Mouse (Mus musculus) myocyte (in vitro differentiated cells): ENCODE results near the gene Drc1. TPM values are rescaled to one million over a fixed set of nuclear protein-coding genes. Genes with fewer than 3 reads are reported as not detected.

Source experiments
- H3K27me3 ChIP-seq: one replicate; pipeline ENCODE4 v1.6.1; 2011; ENCODE audit not compliant: control insufficient read depth, insufficient read depth, insufficient read length
- H3K36me3 ChIP-seq: one replicate; pipeline ENCODE4 v1.6.1; 2011; ENCODE audit not compliant: control insufficient read depth, insufficient read depth
- H3K4me2 ChIP-seq: one replicate; pipeline ENCODE4 v1.6.1; 2011; ENCODE audit warnings: low read depth, control low read depth
- H3K4me3 ChIP-seq: one replicate; pipeline ENCODE4 v1.5.1; 2011; ENCODE audit warnings: mild to moderate bottlenecking, control low read depth, moderate library complexity
- H3K79me2 ChIP-seq: one replicate; pipeline ENCODE4 v1.6.1; 2011; ENCODE audit not compliant: control insufficient read depth, insufficient read depth
- H3ac ChIP-seq: one replicate; pipeline ENCODE4 v1.6.1; 2011; ENCODE audit not compliant: control insufficient read depth, insufficient read length
- CEBPB ChIP-seq: IDR thresholded peaks from 2 replicates; pipeline ENCODE4 v1.6.1; 2011; ENCODE audit warnings: mild to moderate bottlenecking, moderate library complexity; ENCODE audit not compliant: poor library complexity, insufficient read depth, severe bottlenecking
- E2F4 ChIP-seq: IDR thresholded peaks from one replicate; pipeline ENCODE4 v1.6.1; 2011; ENCODE audit warnings: mild to moderate bottlenecking, control low read depth, moderate library complexity; ENCODE audit not compliant: insufficient read depth
- MAX ChIP-seq: IDR thresholded peaks from one replicate; pipeline ENCODE4 v1.6.1; 2011; ENCODE audit warnings: low read depth, mild to moderate bottlenecking, control low read depth
- MYOD1 ChIP-seq, 3 experiments: IDR thresholded peaks; one replicate each; pipeline ENCODE4 v1.6.1; 2011; ENCODE audit warnings: control low read depth in 2 of 3, low read depth in 2 of 3, mild to moderate bottlenecking in 2 of 3, moderate library complexity in 1 of 3; ENCODE audit not compliant: insufficient read length in 2 of 3, control insufficient read depth in 1 of 3
- MYOG ChIP-seq, 3 experiments: IDR thresholded peaks; one replicate each; pipeline ENCODE4 v1.6.1; 2011; ENCODE audit warnings: control low read depth in 2 of 3, low read depth in 2 of 3, mild to moderate bottlenecking in 2 of 3; ENCODE audit not compliant: insufficient read length in 2 of 3, control insufficient read depth in 1 of 3, insufficient read depth in 1 of 3
- POLR2A ChIP-seq: IDR thresholded peaks from one replicate; pipeline ENCODE4 v1.6.1; 2011; ENCODE audit warnings: low read depth, mild to moderate bottlenecking, control low read depth, moderate library complexity; ENCODE audit not compliant: insufficient read length
- POLR2AphosphoS2 ChIP-seq: IDR thresholded peaks from one replicate; pipeline ENCODE4 v1.6.1; 2011; ENCODE audit warnings: low read depth, control low read depth; ENCODE audit not compliant: insufficient read length
- REST ChIP-seq: IDR thresholded peaks from one replicate; pipeline ENCODE4 v1.6.1; 2011; ENCODE audit warnings: mild to moderate bottlenecking, control low read depth, moderate library complexity; ENCODE audit not compliant: insufficient read depth, insufficient read length
- SRF ChIP-seq: IDR thresholded peaks from one replicate; pipeline ENCODE4 v1.6.1; 2011; ENCODE audit warnings: low read depth; ENCODE audit not compliant: control insufficient read depth, insufficient read length
- TCF12 ChIP-seq: IDR thresholded peaks from one replicate; pipeline ENCODE4 v1.6.1; 2011; ENCODE audit warnings: mild to moderate bottlenecking, control low read depth; ENCODE audit not compliant: poor library complexity, insufficient read depth, severe bottlenecking
- TCF3 ChIP-seq: IDR thresholded peaks from one replicate; pipeline ENCODE4 v1.6.1; 2011; ENCODE audit warnings: low read depth, control low read depth; ENCODE audit not compliant: insufficient read length
- USF1 ChIP-seq: IDR thresholded peaks from one replicate; pipeline ENCODE4 v1.6.1; 2011; ENCODE audit warnings: low read depth, mild to moderate bottlenecking, control low read depth, moderate library complexity
- polyA plus RNA-seq: library from polyadenylated mRNA; unstranded; fragments of >200 nt; fragmentation: generic; extraction: Trizol; gene quantifications from one replicate; pipeline ENCODE4 v1.2.1, GENCODE M21; 2012; ENCODE audit warnings: missing spikeins

Drc1 gene
- polyA plus RNA-seq, 1 experiment = 0.01 TPM

DNA sequence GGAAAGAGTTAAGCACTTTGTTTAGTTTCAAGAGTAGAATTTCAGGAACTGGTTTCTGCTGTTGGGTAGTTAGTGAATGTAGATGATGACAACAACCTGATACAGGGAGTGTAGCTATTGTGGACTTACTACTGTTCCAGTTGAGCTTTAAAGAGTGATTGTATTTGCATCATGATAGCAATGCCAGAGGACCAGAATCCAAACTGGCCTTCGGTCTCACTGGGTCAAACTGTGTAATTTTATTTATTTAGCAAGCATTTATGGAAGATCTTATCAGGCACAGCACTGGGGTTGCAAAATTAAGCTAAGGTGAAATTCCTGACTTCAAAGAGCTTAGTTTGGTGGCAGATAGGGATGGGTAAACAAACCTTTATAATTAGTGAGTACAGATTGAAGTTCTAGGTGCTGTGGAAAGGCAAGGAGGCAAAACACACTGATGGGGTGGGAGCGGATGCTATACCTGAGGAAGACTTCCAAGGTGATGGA is 45.5 kb upstream of the Drc1 start:
- TF ChIP-seq MYOG (IDR thresholded peaks at IDR 0.05; ENCODE audit: control insufficient read depth in 1 of 3, insufficient read depth in 1 of 3, insufficient read length in 2 of 3, low read depth in 2 of 3) (no peak), REST (no peak), USF1 (no peak), POLR2A (no peak), MYOD1 (IDR thresholded peaks at IDR 0.05; ENCODE audit: control insufficient read depth in 1 of 3, insufficient read length in 2 of 3, low read depth in 2 of 3) (no peak), SRF (no peak), TCF3 (no peak), E2F4 (no peak), TCF12 (no peak), CEBPB (no peak), POLR2AphosphoS2 (no peak), MAX (no peak)
- no peak overlapping the region for H3ac ChIP-seq

DNA sequence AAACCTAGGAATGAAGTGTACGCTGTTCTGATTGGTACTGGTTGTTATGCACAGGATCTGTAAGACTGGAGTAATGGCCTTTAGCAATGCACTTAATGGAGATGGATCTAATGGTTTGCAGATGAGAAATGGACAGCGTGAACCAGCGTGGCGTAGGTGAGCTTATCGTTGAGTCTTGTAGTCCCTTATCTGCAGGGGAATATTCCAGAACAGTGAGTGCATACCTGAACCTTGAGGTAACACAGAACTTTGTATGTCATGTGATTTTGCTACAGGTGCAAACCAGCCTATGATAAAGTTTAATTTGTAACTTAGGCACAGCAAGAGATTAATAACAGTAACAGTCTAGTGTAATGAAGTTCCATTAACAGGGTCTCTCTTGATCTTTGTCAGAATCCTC is 42.7 kb upstream of the Drc1 start:
- no peak for TF ChIP-seq USF1
- TF ChIP-seq TCF12 = no peak
- TF ChIP-seq REST = no peak
- TF ChIP-seq POLR2A = no peak
- H3K27me3 ChIP-seq = no peaks in the 10 kb centered on the region

More for the DNA sequence above, 45.5 kb upstream of the Drc1 start:
- Histone ChIP-seq H3K4me2 (no peak overlapping the region), H3K4me3 (no peak overlapping the region), H3K27me3 (no peaks in the 10 kb centered on the region), H3K36me3 (no peaks in the 10 kb centered on the region), H3K79me2 (peaks cover 89% of the 10 kb centered on the region)

DNA sequence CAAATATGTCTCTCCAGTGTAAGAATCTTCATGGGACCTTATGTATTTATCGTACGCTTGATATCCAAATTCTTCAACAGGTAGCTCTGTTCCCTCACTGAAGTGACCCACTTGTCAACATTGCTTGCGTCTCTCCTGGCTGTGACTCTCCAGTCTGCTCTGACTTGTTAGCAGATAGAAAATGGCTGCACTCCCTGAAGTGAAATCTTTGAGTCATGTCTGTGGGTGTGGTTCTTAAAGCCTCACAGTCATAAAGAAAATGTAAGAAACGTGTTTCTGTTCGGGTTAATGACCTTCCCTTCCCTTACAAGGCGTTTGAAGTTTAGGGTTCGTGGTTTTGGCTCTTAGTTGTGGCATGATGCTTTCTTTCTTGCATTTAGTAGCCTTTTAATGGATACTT is 40.6 kb upstream of the Drc1 start:
- Histone ChIP-seq H3K4me2 (peak overlapping the region; percentile 35), H3K4me3 (no peak overlapping the region), H3K27me3 (no peaks in the 10 kb centered on the region), H3K79me2 (peaks cover 98% of the 10 kb centered on the region), H3ac (no peak overlapping the region), H3K36me3 (no peaks in the 10 kb centered on the region)
- TF ChIP-seq POLR2A = no peak
- TF ChIP-seq SRF = no peak
- no peak for TF ChIP-seq POLR2AphosphoS2
- no peak for TF ChIP-seq USF1
- TF ChIP-seq CEBPB = no peak
- TF ChIP-seq TCF3 = no peak
- no peak for TF ChIP-seq MYOD1 (IDR thresholded peaks at IDR 0.05; ENCODE audit: control insufficient read depth in 1 of 3, insufficient read length in 2 of 3, low read depth in 2 of 3)
- TF ChIP-seq E2F4 = no peak
- TF ChIP-seq MYOG (IDR thresholded peaks at IDR 0.05; ENCODE audit: control insufficient read depth in 1 of 3, insufficient read depth in 1 of 3, insufficient read length in 2 of 3, low read depth in 2 of 3) = no peak
- TF ChIP-seq MAX = no peak
- no peak for TF ChIP-seq TCF12

More for the DNA sequence above, 42.7 kb upstream of the Drc1 start:
- Histone ChIP-seq H3K4me3 (no peak overlapping the region), H3K4me2 (no peak overlapping the region), H3K79me2 (peaks cover 98% of the 10 kb centered on the region), H3K36me3 (no peaks in the 10 kb centered on the region), H3ac (no peak overlapping the region)

DNA sequence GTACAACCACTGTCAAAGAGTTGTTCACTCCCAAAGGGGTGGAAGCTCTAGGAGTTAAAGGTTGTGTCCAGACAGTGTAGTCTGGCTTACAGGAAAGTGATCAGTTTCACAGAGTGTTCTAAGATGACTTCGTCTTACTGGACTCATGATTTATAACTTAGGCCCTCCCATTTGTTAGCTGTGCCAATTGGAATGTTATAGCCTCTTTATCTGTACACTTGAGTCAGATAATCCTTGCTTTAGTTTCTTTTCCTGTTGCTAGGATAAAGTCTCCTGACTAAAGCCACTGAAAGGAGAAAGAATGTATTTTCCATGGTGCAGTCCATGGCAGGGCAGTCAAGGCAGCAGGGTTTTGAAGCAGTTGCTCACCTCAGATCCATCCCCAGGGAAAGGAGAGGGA is 38.8 kb upstream of the Drc1 start:
- no peak overlapping the region for H3K4me3 ChIP-seq
- no peaks in the 10 kb centered on the region for H3K27me3 ChIP-seq
- peaks cover 97% of the 10 kb centered on the region for H3K79me2 ChIP-seq
- H3K4me2 ChIP-seq = peak overlapping the region; percentile 48
- H3K36me3 ChIP-seq = peaks cover 2% of the 10 kb centered on the region
- TF ChIP-seq MYOG (IDR thresholded peaks at IDR 0.05; ENCODE audit: control insufficient read depth in 1 of 3, insufficient read depth in 1 of 3, insufficient read length in 2 of 3, low read depth in 2 of 3) (no peak), POLR2A (no peak), CEBPB (no peak), E2F4 (no peak), USF1 (no peak), MYOD1 (IDR thresholded peaks at IDR 0.05; ENCODE audit: control insufficient read depth in 1 of 3, insufficient read length in 2 of 3, low read depth in 2 of 3) (no peak), REST (no peak), TCF12 (no peak), TCF3 (no peak), POLR2AphosphoS2 (no peak), MAX (no peak), SRF (no peak)
- no peak overlapping the region for H3ac ChIP-seq

DNA sequence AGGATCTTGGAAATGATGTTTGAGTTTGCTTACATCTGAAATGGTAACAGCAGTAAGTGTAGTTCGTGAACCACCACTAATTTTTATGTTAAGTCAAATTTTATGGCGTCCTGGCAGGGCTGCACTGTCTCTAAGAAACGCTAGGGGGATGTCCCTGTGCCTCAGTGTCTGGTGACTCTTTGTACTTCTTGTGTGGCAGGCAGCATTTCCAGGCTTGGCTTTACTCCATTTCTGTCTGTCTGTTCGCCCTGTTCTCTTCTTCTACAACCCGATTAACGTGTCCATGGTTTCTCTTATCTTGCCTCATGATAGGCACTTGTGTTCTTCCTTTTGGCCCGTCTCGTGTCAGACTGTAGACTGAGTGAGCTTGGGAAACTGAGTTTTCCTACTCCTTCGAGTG is 37.4 kb upstream of the Drc1 start:
- no peak for TF ChIP-seq MYOG (IDR thresholded peaks at IDR 0.05; ENCODE audit: control insufficient read depth in 1 of 3, insufficient read depth in 1 of 3, insufficient read length in 2 of 3, low read depth in 2 of 3)
- no peak for TF ChIP-seq POLR2AphosphoS2
- no peak for TF ChIP-seq REST
- no peak for TF ChIP-seq E2F4
- TF ChIP-seq USF1 = no peak
- TF ChIP-seq SRF = no peak
- no peak for TF ChIP-seq MAX
- no peak for TF ChIP-seq TCF3
- no peak for TF ChIP-seq CEBPB
- no peak for TF ChIP-seq MYOD1 (IDR thresholded peaks at IDR 0.05; ENCODE audit: control insufficient read depth in 1 of 3, insufficient read length in 2 of 3, low read depth in 2 of 3)
- no peak for TF ChIP-seq POLR2A
- no peak for TF ChIP-seq TCF12
- no peak overlapping the region for H3K4me2 ChIP-seq

More for the DNA sequence above, 37.4 kb upstream of the Drc1 start:
- Histone ChIP-seq H3K79me2 (peaks cover 88% of the 10 kb centered on the region), H3K27me3 (no peaks in the 10 kb centered on the region), H3ac (no peak overlapping the region), H3K4me3 (no peak overlapping the region), H3K36me3 (peaks cover 7% of the 10 kb centered on the region)
